Mouse (Mus musculus) MEL (cell line): ENCODE results near the gene Fcer1g.

ENCODE experiments used
- CHD2 ChIP-seq: IDR thresholded peaks from 2 replicates; pipeline ENCODE4 v1.6.1; 2011; ENCODE audit warnings: low read length, improper control_type of control experiment
- ELF1 ChIP-seq: IDR thresholded peaks from 2 replicates; pipeline ENCODE4 v1.6.1; 2014; ENCODE audit warnings: low read depth, mild to moderate bottlenecking, inconsistent platforms, low read length, improper control_type of control experiment, moderate library complexity
- EP300 ChIP-seq, 2 experiments: IDR thresholded peaks; 2 replicates each; pipeline ENCODE4 v1.6.1; 2011; ENCODE audit warnings: improper control_type of control experiment in 2 of 2, low read length in 2 of 2, low read depth in 1 of 2, mild to moderate bottlenecking in 1 of 2
- GATA1 ChIP-seq: IDR thresholded peaks from 2 replicates; pipeline ENCODE4 v1.6.1; 2011; ENCODE audit warnings: low read depth, low read length, improper control_type of control experiment
- HCFC1 ChIP-seq: IDR thresholded peaks from 2 replicates; pipeline ENCODE4 v1.6.1; 2012; ENCODE audit warnings: low read depth, mild to moderate bottlenecking, inconsistent platforms, low read length, improper control_type of control experiment, moderate library complexity
- KAT2A ChIP-seq: conservative IDR thresholded peaks from 2 replicates; pipeline ENCODE4 v1.6.1; 2012; ENCODE audit warnings: low read depth, low read length, improper control_type of control experiment, inconsistent platforms
- MAX ChIP-seq: IDR thresholded peaks from 2 replicates; pipeline ENCODE4 v1.6.1; 2011; ENCODE audit warnings: low read length, improper control_type of control experiment
- POLR2A ChIP-seq, 2 experiments: IDR thresholded peaks; 2 replicates each; pipeline ENCODE4 v1.6.1; 2011 to 2012; ENCODE audit warnings: low read length in 2 of 2, mild to moderate bottlenecking in 2 of 2, control low read depth in 1 of 2, improper control_type of control experiment in 1 of 2, low read depth in 1 of 2, moderate library complexity in 1 of 2; ENCODE audit not compliant: control insufficient read depth in 1 of 2, insufficient read depth in 1 of 2, poor library complexity in 1 of 2
- POLR2AphosphoS5 ChIP-seq: IDR thresholded peaks from 2 replicates; pipeline ENCODE4 v1.6.1; 2012; ENCODE audit warnings: low read depth, borderline replicate concordance, mild to moderate bottlenecking, inconsistent platforms, low read length, moderate library complexity, mixed read lengths
- TBP ChIP-seq: IDR thresholded peaks from 2 replicates; pipeline ENCODE4 v1.8.0; 2011; ENCODE audit warnings: low read depth, low read length, improper control_type of control experiment
- TCF12 ChIP-seq: IDR thresholded peaks from 2 replicates; pipeline ENCODE4 v1.6.1; 2014; ENCODE audit warnings: low read depth, mild to moderate bottlenecking, inconsistent platforms, low read length, improper control_type of control experiment, moderate library complexity
- USF1 ChIP-seq: IDR thresholded peaks from 2 replicates; pipeline ENCODE4 v1.6.1; 2014; ENCODE audit warnings: low read depth, mild to moderate bottlenecking, inconsistent platforms, low read length, improper control_type of control experiment, moderate library complexity
- USF2 ChIP-seq, 2 experiments: IDR thresholded peaks; 2 replicates each; pipeline ENCODE4 v1.6.1; 2011 to 2012; ENCODE audit warnings: improper control_type of control experiment in 2 of 2, low read length in 2 of 2, borderline replicate concordance in 1 of 2, inconsistent platforms in 1 of 2, low read depth in 1 of 2, mild to moderate bottlenecking in 1 of 2; ENCODE audit not compliant: insufficient read depth in 1 of 2
- ZMIZ1 ChIP-seq: IDR thresholded peaks from 2 replicates; pipeline ENCODE4 v1.6.1; 2012; ENCODE audit warnings: low read depth, mild to moderate bottlenecking, inconsistent platforms, low read length, improper control_type of control experiment, moderate library complexity

GRCm38 (mm10) chr1:171238463-171238862 lies 4.3 kb upstream of the Fcer1g start:
- TF ChIP-seq TBP (no peak), EP300 (IDR thresholded peaks at IDR 0.05; ENCODE audit: low read depth in 1 of 2, low read length in 2 of 2) (no peak), ELF1 (no peak), POLR2A (IDR thresholded peaks at IDR 0.05; ENCODE audit: control insufficient read depth in 1 of 2, insufficient read depth in 1 of 2, low read depth in 1 of 2, low read length in 2 of 2, poor library complexity in 1 of 2) (no peak), MAX (no peak), HCFC1 (no peak), POLR2AphosphoS5 (no peak), USF1 (no peak), KAT2A (no peak), ZMIZ1 (no peak), USF2 (IDR thresholded peaks at IDR 0.05; ENCODE audit: borderline replicate concordance in 1 of 2, insufficient read depth in 1 of 2, low read depth in 1 of 2, low read length in 2 of 2) (no peak), TCF12 (no peak), CHD2 (no peak), GATA1 (no peak)
